Mouse (Mus musculus) thymus, postnatal 0 days (tissue): ENCODE data around the gene Rnf123. TPM values are rescaled to one million over a fixed set of nuclear protein-coding genes. Genes with fewer than 3 reads are reported as not detected.
A peak's percentile ranks its signal among the peaks of the same experiment; 100 is the strongest.
"Not testable (repeated sequence)": the region's sequence is repeated elsewhere in the genome, so short reads cannot be mapped to it uniquely, and the experiment has no call there.

Source experiments
- DNase-seq: peaks from one replicate; pipeline ENCODE4 v3.0.0-alpha.2; 2015; ENCODE audit warnings: low spot score
- microRNA-seq: library from miRNA; unstranded; fragments of <30 nt; microRNA quantifications from one replicate; pipeline ENCODE4, GENCODE M21; 2016; ENCODE audit warnings: borderline number of aligned reads
- polyA plus RNA-seq: library from polyadenylated mRNA; unstranded; fragments of >200 nt; fragmentation: Nextera tagmentation; extraction: Ambion mirVana; gene quantifications from 2 replicates; pipeline ENCODE4 v1.2.1, GENCODE M21; 2015

The Rnf123 gene
- polyA plus RNA-seq, 1 experiment from 2014 or later = 37.9 TPM

DNA sequence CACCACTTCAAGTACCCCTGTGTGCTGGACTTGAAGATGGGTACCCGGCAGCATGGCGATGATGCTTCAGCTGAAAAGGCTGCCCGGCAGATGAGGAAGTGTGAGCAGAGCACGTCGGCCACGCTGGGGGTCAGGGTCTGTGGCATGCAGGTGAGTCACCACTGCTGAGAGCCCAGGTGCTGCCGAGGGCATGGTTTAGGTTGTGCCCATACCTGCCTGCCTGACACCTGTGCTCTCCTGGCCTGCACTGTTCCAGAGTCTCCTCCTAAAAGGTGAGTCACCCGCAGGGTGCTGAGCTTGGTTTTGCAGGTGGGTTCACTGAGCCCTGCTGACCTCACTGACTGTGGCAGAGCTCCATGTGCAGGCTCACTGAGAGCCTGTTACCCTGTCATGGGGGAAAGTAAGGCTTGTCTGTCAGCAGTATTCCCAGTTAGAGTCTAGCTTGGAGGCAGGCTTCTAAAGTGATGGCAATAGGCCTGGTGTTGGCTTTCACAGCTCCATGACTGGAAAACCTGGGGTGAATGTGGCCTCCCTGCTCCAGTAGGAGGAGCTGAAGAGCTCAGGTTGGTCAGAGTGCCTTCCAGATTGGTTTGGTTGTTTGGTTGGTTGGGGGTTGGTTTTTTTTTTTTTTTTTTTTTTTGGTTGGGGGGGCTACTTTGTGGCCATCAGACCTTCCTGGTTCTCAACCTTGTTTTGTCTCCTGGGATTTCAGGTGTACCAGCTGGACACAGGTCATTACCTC is 38.2 kb downstream of the Rnf123 start:
- no peak for DNase-seq

DNA sequence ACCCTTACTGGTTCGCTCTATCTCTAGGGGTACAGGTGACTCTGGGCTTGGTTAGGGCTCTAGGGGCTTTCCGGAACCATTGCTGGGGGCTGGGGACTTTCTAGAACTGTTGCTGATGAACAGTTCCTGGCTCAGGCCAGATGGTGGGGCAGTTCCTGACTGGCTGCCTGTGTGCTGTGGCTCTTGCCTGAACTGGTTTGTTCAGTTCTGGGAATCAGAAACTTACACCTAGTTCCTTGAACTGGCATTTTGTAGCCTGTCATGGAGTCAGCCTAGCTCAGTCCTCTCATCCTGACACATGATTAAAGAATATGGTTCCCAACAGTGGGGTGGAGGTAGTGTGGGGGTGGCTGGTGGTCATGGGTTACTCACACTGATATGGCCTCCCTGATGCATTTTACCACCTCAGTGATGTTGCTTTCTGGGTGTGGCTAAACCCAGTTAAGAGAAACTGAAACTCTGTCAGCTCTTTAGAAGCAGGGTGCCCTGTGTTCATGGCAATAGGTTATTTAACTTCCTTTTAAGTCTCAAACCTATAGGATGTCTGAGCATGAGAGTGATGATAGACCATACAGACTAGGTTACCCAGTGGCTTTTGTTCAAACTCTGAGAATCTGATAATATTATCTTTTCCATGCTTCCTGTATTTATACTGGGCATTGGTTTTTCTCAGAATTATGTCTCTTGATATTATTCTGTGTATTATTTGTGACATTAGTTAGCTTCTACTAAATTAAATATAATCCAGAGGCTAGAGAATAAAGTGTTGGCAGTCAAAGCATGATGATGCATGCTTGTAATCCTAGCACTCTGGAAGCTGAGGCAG is 47.6 kb downstream of the Rnf123 start:
- DNase-seq = no peak

DNA sequence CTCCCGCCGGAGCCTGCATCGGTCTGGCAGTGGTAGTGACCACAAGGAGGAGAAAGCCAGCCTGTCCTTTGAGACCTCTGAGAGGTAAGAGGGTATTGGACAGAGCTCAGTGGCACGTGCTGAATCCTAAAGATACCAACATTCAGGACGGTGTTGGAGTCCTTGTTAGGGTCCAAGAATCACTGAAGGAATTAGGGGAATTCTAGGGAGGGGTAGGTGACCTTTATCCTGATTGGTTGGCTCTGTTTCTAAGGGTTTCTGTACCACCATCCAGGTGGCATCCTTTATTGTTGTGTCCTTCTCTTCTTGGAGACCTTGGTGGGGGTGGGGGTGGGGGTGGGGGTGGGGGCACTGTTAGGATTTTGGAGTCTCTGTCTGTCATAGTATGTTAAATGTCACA is 51.0 kb downstream of the Rnf123 start:
- no peak for DNase-seq

DNA sequence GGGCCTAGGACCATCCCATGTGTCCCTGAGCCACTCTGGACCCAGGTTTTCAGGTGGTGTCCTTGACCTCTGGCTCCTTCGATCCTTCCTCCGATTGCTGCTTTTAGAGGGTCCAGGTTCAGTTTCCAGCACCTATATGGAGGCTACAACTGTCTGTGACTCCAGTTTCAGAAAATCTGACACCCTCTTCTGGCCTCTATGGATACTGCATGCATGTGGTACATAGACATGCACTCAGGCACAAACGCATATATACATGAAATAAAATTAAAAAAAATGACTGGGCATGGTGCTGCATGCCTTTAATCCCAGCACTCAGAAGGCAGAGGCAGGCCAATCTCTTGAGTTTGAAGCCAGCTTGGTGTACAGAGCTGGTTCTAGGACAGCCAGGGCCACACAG is 55.3 kb downstream of the Rnf123 start:
- DNase-seq = no peak

DNA sequence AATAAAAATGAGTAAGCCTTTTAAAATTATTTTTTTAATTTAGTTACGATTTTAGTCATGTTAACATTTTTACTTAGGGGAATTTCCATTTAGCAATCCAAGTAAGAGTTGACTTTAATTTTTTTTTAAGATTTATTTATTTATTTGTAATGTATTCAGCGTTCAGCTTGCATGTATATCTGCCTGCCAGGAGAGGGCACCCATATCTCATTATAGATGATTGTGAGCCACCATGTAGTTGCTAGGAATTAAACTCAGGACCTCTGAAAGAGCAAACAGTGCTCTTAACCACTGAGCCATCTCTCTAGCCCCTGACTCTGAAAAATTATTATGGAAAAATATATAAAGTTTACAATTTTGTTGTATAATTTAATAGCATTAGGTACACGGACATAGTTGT is 56.6 kb downstream of the Rnf123 start:
- no peak for DNase-seq

GRCm38 (mm10) chr9:108023216-108023615 is 59.9 kb downstream of the Rnf123 start:
- no peak for DNase-seq

DNA sequence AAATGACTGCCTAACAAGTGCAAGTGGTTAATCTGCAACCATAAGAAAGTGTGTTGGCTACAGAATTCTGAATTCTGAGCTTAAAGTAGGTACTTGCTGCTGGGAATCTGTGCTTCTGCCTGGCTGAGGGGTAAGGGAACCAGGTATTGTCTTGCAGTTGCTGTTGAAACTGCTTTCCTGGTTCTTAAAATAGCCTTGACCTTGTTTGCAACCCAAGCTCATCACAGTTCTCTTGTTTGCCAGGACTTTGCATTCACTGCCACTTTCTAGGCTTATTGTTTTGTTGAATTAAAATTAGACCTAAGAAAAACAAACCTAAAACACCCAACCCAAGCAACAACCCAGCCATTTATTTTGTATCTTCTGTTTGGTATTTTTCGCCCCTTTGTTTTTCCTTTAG is 62.4 kb downstream of the Rnf123 start:
- DNase-seq = no peak

DNA sequence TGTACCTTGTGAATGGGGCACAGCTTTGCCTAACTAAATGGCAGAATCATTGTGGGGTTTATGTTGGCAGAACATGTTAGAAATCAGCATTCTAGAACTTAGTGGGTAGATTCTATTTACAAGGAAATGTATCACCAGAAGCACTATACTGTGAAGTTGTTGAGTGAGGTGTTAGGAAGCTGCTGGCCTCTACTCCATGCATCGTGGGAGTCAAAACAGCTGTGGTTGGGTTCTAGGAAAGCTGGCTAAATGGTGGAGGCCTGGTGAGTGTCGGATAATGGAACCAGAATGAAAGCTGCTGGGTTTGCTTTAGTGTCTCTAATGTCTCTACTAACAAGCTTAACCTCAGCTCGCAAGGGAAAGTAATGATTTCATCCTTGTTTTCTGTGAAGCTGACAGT is 66.0 kb downstream of the Rnf123 start:
- no peak for DNase-seq

DNA sequence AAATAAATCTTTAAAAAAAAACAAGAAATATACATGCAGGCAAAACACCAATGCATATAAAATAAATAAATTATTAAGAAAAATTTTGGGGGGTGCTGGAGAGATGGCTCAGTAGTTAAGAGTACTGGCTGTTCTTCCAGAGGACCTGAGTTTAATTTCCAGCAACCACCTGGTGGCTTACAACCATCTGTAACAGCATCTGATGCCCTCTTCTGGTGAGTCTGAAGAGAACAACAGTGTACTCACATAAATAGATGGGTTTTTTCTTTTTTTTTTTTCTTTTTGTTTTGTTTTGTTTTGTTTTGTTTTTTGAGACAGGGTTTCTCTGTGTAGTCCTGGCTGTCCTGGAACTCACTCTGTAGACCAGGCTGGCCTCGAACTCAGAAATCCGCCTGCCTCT is 69.6 kb downstream of the Rnf123 start:
- DNase-seq = not testable (repeated sequence)

DNA sequence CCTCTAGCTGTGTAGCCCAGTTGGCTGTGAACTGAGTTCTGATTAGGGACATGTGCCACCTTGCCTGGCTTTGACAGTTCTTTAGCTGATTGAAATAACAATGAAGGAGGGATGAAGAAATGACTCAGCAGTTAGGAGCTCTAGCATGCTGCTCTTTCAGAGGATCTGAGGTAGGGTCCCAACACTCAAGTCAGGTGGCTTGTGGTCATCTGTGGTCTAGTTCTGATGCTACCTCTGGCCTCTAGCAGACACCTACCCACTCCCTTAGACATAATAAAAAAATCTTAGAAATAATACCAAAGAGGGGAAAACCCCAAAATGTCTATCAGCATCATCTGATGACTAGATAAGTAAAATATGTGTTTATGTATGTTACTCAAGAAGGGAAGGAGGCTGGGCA is 72.8 kb downstream of the Rnf123 start:
- DNase-seq = no peak

- DNase-seq = no peak
Measured at GRCm38 (mm10) chr9:108008041-108008440, 75.1 kb downstream of the Rnf123 start.

- peak; percentile 68 for DNase-seq
Measured at GRCm38 (mm10) chr9:108003531-108003890, 79.6 kb downstream of the Rnf123 start.

GRCm38 (mm10) chr9:108002778-108003530 is 80.2 kb downstream of the Rnf123 start:
- peak; percentile 26 for DNase-seq

DNA sequence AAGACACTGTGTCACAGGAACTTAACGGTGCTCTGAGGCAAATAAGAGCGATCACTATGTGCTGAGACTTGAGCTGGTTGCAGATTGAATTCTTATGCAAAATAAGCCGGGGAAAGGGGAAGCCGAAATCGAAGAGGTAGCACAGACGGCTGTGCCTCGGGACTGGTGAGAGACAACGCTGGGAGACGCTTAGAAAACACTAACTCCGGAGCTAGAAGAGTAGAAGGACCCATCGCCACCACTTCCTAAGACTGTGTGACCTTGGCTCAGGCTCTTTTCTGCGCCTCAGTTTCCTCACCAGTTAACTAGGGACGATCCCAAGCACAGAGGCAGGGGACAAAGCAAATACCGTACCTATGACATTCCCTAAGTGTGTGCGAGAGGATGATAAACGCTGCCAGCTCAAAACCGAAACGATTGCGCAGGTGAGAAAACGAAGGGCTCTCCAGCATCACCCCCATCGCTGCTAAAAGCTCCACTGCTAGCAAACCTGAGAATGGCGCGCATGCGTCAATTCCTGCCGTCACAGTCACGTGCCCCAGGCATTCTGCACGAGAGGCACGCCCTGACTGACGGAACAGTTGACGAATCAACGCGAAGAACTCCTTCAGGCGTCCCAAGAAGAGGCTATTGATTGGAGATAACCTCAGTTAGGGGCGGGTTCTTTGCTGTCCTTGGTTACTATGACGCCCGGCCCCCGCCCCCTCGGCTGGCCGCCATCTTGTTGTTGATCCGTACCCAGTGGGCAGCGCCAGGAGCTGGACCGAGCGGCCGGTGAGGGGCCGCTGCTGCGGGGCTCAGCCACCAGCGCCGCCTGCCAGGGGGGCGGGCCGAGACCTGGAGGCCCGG is 81.0 kb downstream of the Rnf123 start, which contains the start of gene Ip6k1:
Gene Ip6k1, plus strand, starts transcription at position 580 of the 849 bp plus-strand sequence.
- DNase-seq = peak; percentile 100

Small RNAs within 50 kb of the gene (microRNA-seq; reads per million reads assigned to microRNA genes)
- not detected for gene Gm47303
- gene Mir7088 = not detected

Other genes with a start within 250 kb of the Rnf123 start
- 61.2 and 66.2 TPM in 2 replicates for gene Rbm6, start 210.1 kb downstream of the Rnf123 start, polyA plus RNA-seq
- 17.2 and 17.9 TPM in 2 replicates for gene Mon1a, start 195.2 kb downstream of the Rnf123 start, polyA plus RNA-seq
- gene Mst1r, start 176.5 kb downstream of the Rnf123 start, polyA plus RNA-seq = 1.6 and 2.4 TPM in 2 replicates
- not detected in 2 replicates for gene Actl11, start 154.9 kb downstream of the Rnf123 start, polyA plus RNA-seq
- 12.1 and 12.9 TPM in 2 replicates for gene Camkv, start 147.7 kb downstream of the Rnf123 start, polyA plus RNA-seq
- 23.1 and 27.2 TPM in 2 replicates for gene Traip, start 133.2 kb downstream of the Rnf123 start, polyA plus RNA-seq
- 54.9 and 63.2 TPM in 2 replicates for gene Uba7, start 107.8 kb downstream of the Rnf123 start, polyA plus RNA-seq
- 0.26 and 0.27 TPM in 2 replicates for gene Gm20661, start 100.3 kb downstream of the Rnf123 start, polyA plus RNA-seq
- gene Inka1, start 97.5 kb downstream of the Rnf123 start, polyA plus RNA-seq = 31.6 and 33.8 TPM in 2 replicates
- gene Cdhr4, start 90.8 kb downstream of the Rnf123 start, polyA plus RNA-seq = 0.90 and 0.95 TPM in 2 replicates
- gene Gm20662, start 87.0 kb downstream of the Rnf123 start, polyA plus RNA-seq = 0.28 TPM in 1 of 2 replicates, not detected in the other
- gene Ip6k1, start 80.8 kb downstream of the Rnf123 start, polyA plus RNA-seq = 48.4 and 55.1 TPM in 2 replicates
- gene Gmppb, start 34.1 kb downstream of the Rnf123 start, polyA plus RNA-seq = 29.9 TPM in 2 replicates
- 1.7 and 2.0 TPM in 2 replicates for gene Amigo3, start 30.2 kb downstream of the Rnf123 start, polyA plus RNA-seq
- gene Mst1, start 2.9 kb downstream of the Rnf123 start, polyA plus RNA-seq = 1.5 and 3.1 TPM in 2 replicates
- gene Apeh, start 11.3 kb upstream of the Rnf123 start, polyA plus RNA-seq = 48.0 and 51.4 TPM in 2 replicates
- 1.9 and 2.0 TPM in 2 replicates for gene Bsn, start 107.0 kb upstream of the Rnf123 start, polyA plus RNA-seq
- 14.0 and 15.6 TPM in 2 replicates for gene Dag1, start 180.6 kb upstream of the Rnf123 start, polyA plus RNA-seq
- 8.2 and 12.4 TPM in 2 replicates for gene Nicn1, start 207.1 kb upstream of the Rnf123 start, polyA plus RNA-seq
- gene Amt, start 213.5 kb upstream of the Rnf123 start, polyA plus RNA-seq = 1.1 and 1.8 TPM in 2 replicates
- 517 and 543 TPM in 2 replicates for gene Rhoa, start 222.8 kb upstream of the Rnf123 start, polyA plus RNA-seq
- 41.6 and 45.7 TPM in 2 replicates for gene Tcta, start 222.8 kb upstream of the Rnf123 start, polyA plus RNA-seq